Mouse (Mus musculus) thymus, adult 2 months (tissue): ENCODE data around the gene Rabggtb. TPM values are rescaled to one million over a fixed set of nuclear protein-coding genes. Genes with fewer than 3 reads are reported as not detected.

Source experiments
- DNase-seq: peaks from one replicate; pipeline ENCODE4 v3.0.0; 2021
- H3K27ac ChIP-seq: fragments of 200-500 bp; 2 replicates; pipeline ENCODE4 v1.5.1; 2012; ENCODE audit warnings: low read length, control low read depth; ENCODE audit not compliant: control insufficient read depth, insufficient read depth
- H3K27me3 ChIP-seq: fragments of 200-500 bp; 2 replicates; pipeline ENCODE4 v1.6.1; 2012; ENCODE audit warnings: mild to moderate bottlenecking, low read length, moderate library complexity, mixed read lengths; ENCODE audit not compliant: control insufficient read depth, insufficient read depth
- H3K36me3 ChIP-seq: fragments of 200-500 bp; 2 replicates; pipeline ENCODE4 v1.6.1; 2012; ENCODE audit warnings: mild to moderate bottlenecking, low read length, moderate library complexity; ENCODE audit not compliant: control insufficient read depth, insufficient read depth
- H3K4me1 ChIP-seq: fragments of 200-500 bp; replicated peaks from 2 replicates; pipeline ENCODE4 v1.6.1; 2012; ENCODE audit warnings: low read length; ENCODE audit not compliant: control insufficient read depth, insufficient read depth
- H3K4me3 ChIP-seq: fragments of 200-500 bp; 2 replicates; pipeline ENCODE4 v1.5.1; 2012; ENCODE audit warnings: mild to moderate bottlenecking, low read length, control low read depth, moderate library complexity; ENCODE audit not compliant: control insufficient read depth, insufficient read depth
- CTCF ChIP-seq: fragments of 200-500 bp; IDR thresholded peaks from 2 replicates; pipeline ENCODE4 v1.5.1; 2012; ENCODE audit warnings: mild to moderate bottlenecking, control low read depth, low read length, moderate library complexity, borderline replicate concordance; ENCODE audit not compliant: control insufficient read depth, poor library complexity, insufficient read depth; ENCODE audit errors: extremely low read depth
- POLR2A ChIP-seq: fragments of 200-500 bp; IDR thresholded peaks from 2 replicates; pipeline ENCODE4 v1.6.1; 2012; ENCODE audit warnings: mild to moderate bottlenecking, low read length, control low read depth, moderate library complexity; ENCODE audit not compliant: control insufficient read depth, poor library complexity, insufficient read depth; ENCODE audit errors: extremely low read depth
- WGBS: fragments of 180-500 bp; shearing (Covaris S2); methylation state at CpG from one replicate; pipeline ENCODE4 v1.1.7; 2018; 5-methylcytosine and 5-hydroxymethylcytosine counted together
- polyA plus RNA-seq: library from polyadenylated mRNA; depleted of rRNA; stranded (reverse); fragments of >200 nt; gene quantifications from 2 replicates; pipeline ENCODE4 v1.2.3, GENCODE M21; 2012

The Rabggtb gene
- polyA plus RNA-seq, 1 experiment: 81.7 TPM

DNA sequence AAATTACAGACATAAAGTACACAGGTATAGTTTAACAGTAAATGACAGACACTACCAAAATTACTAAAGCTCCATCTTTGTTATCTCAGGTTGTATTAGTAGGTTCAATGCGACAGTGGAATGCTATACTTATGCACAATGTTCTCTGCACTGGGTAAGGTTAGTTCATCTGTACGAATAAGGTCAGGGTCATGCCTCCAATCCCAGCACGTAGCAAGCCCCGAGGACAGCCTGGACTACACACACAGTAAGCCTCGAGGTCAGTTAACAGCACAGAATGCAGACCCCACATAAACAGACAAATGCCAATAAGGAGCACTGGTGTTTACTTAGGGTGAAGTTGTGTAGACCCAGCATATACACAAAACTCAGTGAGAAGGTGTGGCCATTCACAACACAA is 3.9 kb downstream of the Rabggtb start:
- 93% methylated on average over 5 of the region's 5 CpGs for WGBS
- DNase-seq: no peak
- Histone ChIP-seq H3K4me3 (no peak overlapping the region), H3K36me3 (peaks cover 61% of the 10 kb centered on the region), H3K27ac (no peak overlapping the region), H3K4me1 (peaks cover 9% of the 10 kb centered on the region), H3K27me3 (no peaks in the 10 kb centered on the region)
- no peak for TF ChIP-seq CTCF
- no peak for TF ChIP-seq POLR2A

- Histone ChIP-seq H3K27ac (no peak within 1 kb of the TSS), H3K27me3 (no peaks in the 10 kb centered on the region), H3K36me3 (peaks cover 59% of the 10 kb centered on the region), H3K4me3 (no peak within 1 kb of the TSS), H3K4me1 (peaks cover 7% of the 10 kb centered on the region)
- WGBS: 95% methylated on average over 9 of the region's 9 CpGs
- TF ChIP-seq POLR2A: no peak
- TF ChIP-seq CTCF: no peak
- DNase-seq: no peak
Observed at GRCm38 (mm10) chr3:153906136-153906871, 6.5 kb downstream of the Rabggtb start, which contains the start of gene Msh4. Msh4 (minus strand) TSS chr3:153906138.

DNA sequence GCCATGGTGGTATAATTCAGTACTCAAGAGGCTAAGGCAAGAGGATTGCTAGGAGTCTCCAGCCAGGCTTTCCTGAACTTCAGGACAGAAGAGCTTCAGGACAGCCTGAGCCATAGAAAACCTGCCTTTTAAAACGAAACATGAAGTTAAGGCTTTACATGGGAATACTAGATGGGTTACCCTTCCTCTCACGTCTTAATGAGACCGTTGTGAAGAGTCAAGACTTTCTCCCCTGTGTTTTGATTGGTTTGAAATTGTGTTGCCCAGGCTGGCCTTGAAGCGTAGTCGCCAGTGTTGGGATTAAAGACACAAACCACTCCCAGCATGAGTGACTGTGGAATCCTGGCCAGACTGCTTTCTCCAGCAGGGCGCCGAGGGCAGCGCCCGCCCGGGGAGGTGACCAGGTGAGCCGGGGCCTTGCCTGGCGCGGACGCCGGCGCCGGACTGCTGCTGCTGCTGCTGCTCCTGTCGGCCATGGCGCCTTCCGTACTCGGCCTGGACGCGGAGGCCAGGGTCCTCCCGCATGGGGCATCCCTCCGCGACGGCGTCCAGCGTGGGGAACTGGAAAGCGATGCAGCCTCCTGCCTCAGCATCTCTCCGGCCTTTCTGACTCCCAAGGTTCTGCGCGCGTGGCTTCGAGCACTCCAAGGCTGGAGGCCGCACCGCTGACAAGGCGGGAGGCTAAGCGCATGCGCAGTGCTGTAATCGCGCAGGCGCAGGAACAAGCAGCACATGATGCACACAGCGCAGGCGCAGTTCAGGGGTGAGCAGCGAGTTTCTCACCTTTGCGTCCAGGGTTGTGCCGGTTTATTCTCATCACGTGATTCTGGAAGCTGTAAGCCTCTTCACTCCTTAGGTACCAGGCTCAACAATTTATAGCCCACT is 7.3 kb downstream of the Rabggtb start:
- Histone ChIP-seq H3K4me1 (peaks cover 1% of the 10 kb centered on the region), H3K36me3 (peaks cover 54% of the 10 kb centered on the region), H3K27me3 (no peaks in the 10 kb centered on the region), H3K27ac (no peak overlapping the region), H3K4me3 (no peak overlapping the region)
- WGBS: 97% methylated on average over 49 of the region's 49 CpGs
- no peak for DNase-seq
- TF ChIP-seq CTCF: no peak

GRCm38 (mm10) chr3:153904586-153904985 is 8.2 kb downstream of the Rabggtb start:
- Histone ChIP-seq H3K27me3 (no peaks in the 10 kb centered on the region), H3K4me3 (no peak overlapping the region), H3K36me3 (peaks cover 45% of the 10 kb centered on the region), H3K4me1 (no peaks in the 10 kb centered on the region), H3K27ac (no peak overlapping the region)
- peak; percentile 41 for DNase-seq
- 79% methylated on average over 6 of the region's 6 CpGs for WGBS
- TF ChIP-seq POLR2A (no peak), CTCF (peak; percentile 50; the same call in 1 of the 2 replicates)

GRCm38 (mm10) chr3:153902595-153902994 is 10.2 kb downstream of the Rabggtb start:
- WGBS: 76% methylated on average over 3 of the region's 3 CpGs
- Histone ChIP-seq H3K4me3 (no peak overlapping the region), H3K4me1 (peaks cover under 1% of the 10 kb centered on the region; the same call in 1 of the 2 replicates), H3K27ac (no peak overlapping the region), H3K27me3 (no peaks in the 10 kb centered on the region), H3K36me3 (peaks cover 25% of the 10 kb centered on the region)
- TF ChIP-seq CTCF: no peak
- TF ChIP-seq POLR2A: no peak
- no peak for DNase-seq

GRCm38 (mm10) chr3:153901904-153902303 is 10.9 kb downstream of the Rabggtb start:
- Histone ChIP-seq H3K36me3 (peaks cover 18% of the 10 kb centered on the region), H3K4me3 (no peak overlapping the region), H3K27me3 (no peaks in the 10 kb centered on the region), H3K27ac (no peak overlapping the region), H3K4me1 (peaks cover 5% of the 10 kb centered on the region)
- no peak for TF ChIP-seq CTCF
- no peak for TF ChIP-seq POLR2A
- no peak for DNase-seq
- WGBS: 94% methylated on average over 1 of the region's 1 CpGs

DNA sequence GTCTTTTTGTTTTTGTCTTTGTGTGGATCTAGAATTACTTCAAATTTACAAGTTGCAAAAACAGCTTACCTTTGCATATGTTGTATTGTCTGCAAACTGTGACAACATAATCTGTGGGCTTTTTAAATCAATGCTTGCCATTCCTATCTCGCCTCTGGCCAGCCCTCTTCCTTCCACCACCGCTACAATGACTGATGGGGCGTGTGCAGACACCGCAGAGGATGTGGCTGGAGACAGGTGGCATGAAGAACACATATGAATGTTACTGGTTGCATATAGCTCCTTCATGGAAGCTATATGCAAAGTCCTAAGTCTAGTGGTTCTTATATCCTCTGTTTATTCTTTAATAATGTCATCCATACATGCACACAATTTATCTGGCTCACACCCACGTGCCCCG is 15.6 kb downstream of the Rabggtb start:
- no peak overlapping the region for H3K4me3 ChIP-seq
- H3K36me3 ChIP-seq: no peaks in the 10 kb centered on the region
- peaks cover 27% of the 10 kb centered on the region for H3K4me1 ChIP-seq
- WGBS: 17% methylated on average over 6 of the region's 6 CpGs
- peak; percentile 36 for DNase-seq
- no peaks in the 10 kb centered on the region for H3K27me3 ChIP-seq
- TF ChIP-seq CTCF (no peak), POLR2A (no peak)
- H3K27ac ChIP-seq: no peak overlapping the region
